18 mouse cellular contexts compared by ENCODE assay signal in genomic region chr1:150942143-150942542, GRCm38 (mm10). TPM values are rescaled to one million over a fixed set of nuclear protein-coding genes. Genes with fewer than 3 reads are reported as not detected.
"Had no signal": no experiment of that assay in that cellular context is flagged by ENCODE, and none has a peak within 500 bp of the region (broad histone marks: within the 10 kb centered on the region; RNA-seq: fewer than 3 reads in every experiment).

No protein-coding gene starts in this region.

- H3K4me1 ChIP-seq: liver, embryonic 13.5 days had no signal

- H3K9me3 ChIP-seq: kidney, embryonic 15.5 days; liver, embryonic 13.5 days had no signal

- H3K27ac ChIP-seq: kidney, embryonic 15.5 days; liver, embryonic 13.5 days; macrophage; stomach, postnatal 0 days had no signal

- H3K9ac ChIP-seq: kidney, embryonic 15.5 days; liver, embryonic 13.5 days had no signal

- DNase-seq: kidney, adult 11 months; kidney, adult 8-10 months; kidney, postnatal 10 days; kidney, postnatal 36 days; liver, embryonic 13.5 days; lung, adult 2 months; lung, postnatal 10 days; midbrain, embryonic 14.5 days; right cerebral cortex, adult 18-20 months; right cerebral cortex, postnatal 14 days; right cerebral cortex, postnatal 4 days; thymus, adult 2 months; thymus, postnatal 14 days; thymus, postnatal 4 days had no signal

- H3K4me3 ChIP-seq: kidney, embryonic 15.5 days; liver, embryonic 13.5 days had no signal

- H3K36me3 ChIP-seq: kidney, embryonic 15.5 days; liver, embryonic 13.5 days had no signal

- H3K4me2 ChIP-seq: kidney, embryonic 15.5 days; liver, embryonic 13.5 days had no signal

- H3K27me3 ChIP-seq: kidney, embryonic 15.5 days; liver, embryonic 13.5 days had no signal

RNA-seq across cellular contexts. Expression of gene Hmcn1, which starts 51.1 kb away (rescaled TPM):
- total RNA-seq: megakaryocyte, adult 5-6 weeks had no signal
- polyA plus RNA-seq: macrophage had no signal
